Mouse (Mus musculus): ENCODE data around the gene Ube2g2. TPM values are rescaled to one million over a fixed set of nuclear protein-coding genes. Genes with fewer than 3 reads are reported as not detected.

Gene Ube2g2
- total RNA-seq, 2 experiments from 2014 or later: 45.1 to 47.6 TPM

DNA sequence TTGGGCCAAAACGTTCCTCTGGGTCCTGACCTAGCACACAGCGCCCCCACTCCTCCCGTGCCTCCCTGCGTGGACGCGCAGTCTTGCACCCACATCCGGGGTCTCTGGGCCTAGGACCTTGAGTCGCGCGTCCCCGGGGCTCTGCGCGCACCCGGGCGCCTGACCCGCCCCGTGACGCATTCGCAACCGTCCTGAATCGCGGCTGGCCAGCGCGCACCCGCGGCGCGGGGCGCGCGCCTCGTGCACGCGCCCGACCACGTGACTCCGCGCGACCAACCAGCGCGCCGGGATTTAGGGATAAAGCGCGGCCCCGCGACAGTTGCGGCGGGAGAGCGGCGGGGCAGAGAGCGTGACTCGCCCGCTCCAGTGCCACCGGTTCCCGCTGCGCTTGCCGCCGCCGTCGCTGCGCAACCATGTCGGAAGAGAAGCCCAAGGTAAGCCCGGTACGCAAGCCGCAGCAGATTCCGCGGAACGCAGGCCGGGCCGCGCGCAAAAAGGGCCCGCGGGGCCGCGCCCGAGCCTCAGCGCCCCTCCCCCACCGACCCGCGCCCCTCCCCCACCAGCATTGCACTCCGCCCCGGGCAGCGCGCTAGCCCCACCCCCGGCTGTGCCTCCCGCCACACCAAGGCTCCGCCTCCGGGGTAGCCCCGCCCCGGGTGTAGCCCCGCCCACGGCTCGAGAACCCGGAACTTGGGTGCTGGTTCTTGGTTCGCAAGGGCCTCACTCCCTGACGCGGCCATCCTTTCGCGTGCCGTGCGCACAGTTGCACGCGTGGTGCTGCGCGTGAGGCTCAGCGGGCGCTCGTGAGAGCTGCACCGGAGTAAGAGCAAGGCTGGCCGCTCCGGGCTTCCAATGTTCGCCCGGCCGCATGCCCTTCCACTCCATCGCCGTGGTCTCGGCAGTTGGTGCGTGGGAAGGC lies 15.9 kb upstream of the Ube2g2 start, which contains the start of the genes Sumo3 and Gm49325:
Gene Sumo3, plus strand, starts transcription at position 190 of the 919 bp plus-strand sequence.
Gene Gm49325, plus strand, starts transcription at position 290 of the 919 bp plus-strand sequence.
- peak; percentile 96 for DNase-seq

GRCm38 (mm10) chr10:77606855-77607254 lies 15.2 kb upstream of the Ube2g2 start:
- no peak for DNase-seq
- intact Hi-C loops (cut with DNase I): no loop called here

More for the DNA sequence above, 15.9 kb upstream of the Ube2g2 start, which contains the start of the genes Sumo3 and Gm49325:
- intact Hi-C loops (cut with DNase I): no loop called here

GRCm38 (mm10) chr10:77607441-77607840 lies 14.6 kb upstream of the Ube2g2 start:
- intact Hi-C loops (cut with DNase I): no loop called here
- no peak for DNase-seq

DNA sequence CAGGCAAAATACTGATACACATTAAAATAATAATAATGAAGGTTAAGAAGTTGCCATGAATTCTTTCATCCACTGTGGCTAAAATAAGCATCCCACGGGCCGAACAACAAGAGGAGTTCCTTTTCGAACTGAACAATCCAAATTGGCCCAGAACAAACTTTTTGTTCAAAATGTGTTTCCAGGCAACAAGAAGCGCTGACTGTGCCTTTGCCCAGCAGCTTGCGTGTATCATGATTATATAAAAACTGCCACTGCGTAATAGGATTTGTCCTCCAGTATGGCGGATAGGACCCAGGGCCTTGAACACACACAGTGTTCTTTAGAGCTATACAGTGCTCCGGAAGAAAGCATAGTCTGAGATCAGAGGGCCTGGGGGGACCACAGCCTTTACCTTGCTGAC lies 13.5 kb upstream of the Ube2g2 start:
- intact Hi-C loops (cut with DNase I): no loop called here
- DNase-seq: no peak

DNA sequence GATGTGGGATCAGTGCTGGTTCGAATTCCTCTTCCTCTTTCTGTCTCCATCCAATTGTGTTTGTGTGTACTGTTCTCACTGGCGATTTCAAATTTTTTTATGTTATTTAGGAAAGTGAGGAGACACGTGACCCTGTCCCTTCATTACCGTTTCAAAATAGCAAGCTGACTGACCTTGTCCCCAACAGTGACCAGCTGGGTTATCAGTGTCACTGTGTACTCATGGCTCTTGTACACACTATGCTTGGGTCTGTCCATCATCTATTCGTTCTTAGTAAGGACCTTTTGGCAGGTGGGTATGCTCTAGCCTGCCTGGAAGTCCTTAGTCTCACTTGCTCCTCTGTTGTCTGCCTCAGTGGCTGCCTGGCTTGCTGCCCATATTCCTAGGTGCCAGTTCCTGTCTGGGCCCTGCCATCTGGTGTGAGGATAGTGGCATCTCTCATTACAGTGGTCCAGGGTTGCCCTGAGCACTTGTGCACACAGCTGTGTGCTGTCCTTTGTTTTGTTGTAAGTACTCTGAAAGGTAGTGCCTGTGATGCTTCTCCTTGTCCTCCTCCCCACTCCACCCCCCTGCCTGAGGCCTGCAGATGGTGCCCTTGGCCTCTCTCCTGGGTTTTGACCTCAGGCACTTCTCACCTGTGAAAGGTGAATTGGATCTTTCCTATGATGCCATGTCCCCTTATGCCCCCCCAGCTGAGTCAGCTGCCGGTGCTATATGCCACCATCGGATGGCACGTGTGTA lies 11.7 kb upstream of the Ube2g2 start:
- peak; percentile 65 for DNase-seq
- intact Hi-C loops (cut with DNase I): no loop called here

GRCm38 (mm10) chr10:77613409-77613808 lies 8.7 kb upstream of the Ube2g2 start:
- intact Hi-C loops (cut with DNase I): no loop called here

GRCm38 (mm10) chr10:77615647-77616046 lies 6.4 kb upstream of the Ube2g2 start:
- no peak for DNase-seq
- intact Hi-C loops (cut with DNase I): no loop called here

More at GRCm38 (mm10) chr10:77613409-77613808, 8.7 kb upstream of the Ube2g2 start:
- no peak for DNase-seq

GRCm38 (mm10) chr10:77616166-77616565 lies 5.9 kb upstream of the Ube2g2 start:
- intact Hi-C loops (cut with DNase I): no loop called here
- no peak for DNase-seq

DNA sequence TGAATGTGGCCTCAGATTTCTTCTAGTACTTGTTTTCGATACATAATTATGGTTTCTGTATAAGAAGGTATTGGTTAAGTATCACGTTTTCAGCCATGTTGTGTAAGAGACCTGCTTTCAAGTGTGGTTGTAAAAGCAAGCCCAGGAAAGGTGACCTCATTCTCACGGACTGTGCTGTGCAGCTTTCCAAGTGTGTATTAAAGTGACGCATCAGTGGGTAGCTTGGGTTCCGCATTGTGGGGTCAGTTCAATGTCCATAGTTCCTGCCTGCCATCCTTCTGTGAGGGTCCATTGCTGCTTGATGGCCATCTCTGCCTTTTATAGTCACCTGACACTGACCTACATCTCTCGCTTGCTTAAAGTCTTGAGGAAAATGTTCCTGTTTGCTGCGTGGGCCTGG lies 5.1 kb upstream of the Ube2g2 start:
- intact Hi-C loops (cut with DNase I): no loop called here
- DNase-seq: no peak

- DNase-seq: no peak
- intact Hi-C loops (cut with DNase I): no loop called here
Measured at GRCm38 (mm10) chr10:77621546-77621945, 529 bp upstream of the Ube2g2 start.

GRCm38 (mm10) chr10:77623069-77623492 lies 1.0 kb downstream of the Ube2g2 start:
- intact Hi-C loops (cut with DNase I): no loop called here
- DNase-seq: peak; percentile 82

DNA sequence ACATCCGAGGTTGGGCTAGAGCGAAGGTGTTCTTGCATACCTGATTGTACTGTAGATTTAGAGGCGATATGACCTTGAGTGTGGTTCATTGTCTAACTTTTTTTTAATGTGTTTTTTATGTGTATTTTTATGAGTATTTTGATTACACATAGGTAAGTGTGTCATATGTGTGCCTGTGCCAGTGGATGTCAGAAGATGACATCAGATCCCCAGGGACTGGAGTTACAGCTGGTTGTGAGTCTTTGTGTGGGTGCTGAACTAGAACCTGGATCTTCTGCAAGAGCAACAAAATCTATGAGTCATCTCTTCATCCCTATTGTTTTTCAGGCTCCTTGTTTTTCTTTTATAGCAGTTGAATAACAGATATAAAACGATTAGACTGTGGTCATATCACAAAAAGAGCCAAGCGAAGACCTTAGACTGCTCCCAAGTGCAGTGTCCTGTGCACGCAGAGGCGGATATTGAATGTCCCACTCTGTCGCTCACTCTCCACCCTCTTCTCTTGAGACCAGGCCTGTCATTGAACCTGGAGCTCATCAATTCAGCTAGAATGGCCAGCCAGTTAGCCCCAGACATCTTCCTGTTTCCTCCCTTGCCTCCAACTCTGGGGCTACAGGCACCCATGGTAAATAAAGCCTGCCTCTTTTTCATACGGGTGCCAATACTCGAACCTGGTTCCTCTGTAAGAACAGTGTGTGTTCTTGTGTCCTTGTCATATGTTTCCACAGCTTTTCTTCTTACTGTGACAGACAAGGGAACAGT lies 1.7 kb downstream of the Ube2g2 start:
- intact Hi-C loops (cut with DNase I): no loop called here
- no peak for DNase-seq

DNA sequence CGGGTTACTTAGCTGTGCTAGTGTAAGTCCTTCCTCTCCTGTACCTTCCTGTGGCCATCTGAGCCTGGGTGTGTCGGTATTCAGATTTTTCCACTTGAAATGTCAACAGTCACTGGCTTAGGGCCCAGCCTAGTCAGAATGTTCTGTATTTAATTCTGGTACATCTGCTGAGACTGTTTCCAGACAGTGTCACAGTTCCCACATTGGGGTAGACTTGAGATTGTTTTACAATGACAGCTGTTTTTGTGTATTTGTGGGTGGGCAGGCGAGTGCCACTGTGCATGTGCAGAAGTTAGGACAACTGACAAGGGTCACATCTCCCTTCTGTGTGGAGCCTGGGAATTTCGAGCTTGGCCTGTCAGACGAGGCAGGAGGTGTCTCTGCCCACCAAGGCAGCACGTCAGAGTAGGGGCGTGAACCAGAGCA lies 2.5 kb downstream of the Ube2g2 start:
- DNase-seq: no peak
- intact Hi-C loops (cut with DNase I): no loop called here

DNA sequence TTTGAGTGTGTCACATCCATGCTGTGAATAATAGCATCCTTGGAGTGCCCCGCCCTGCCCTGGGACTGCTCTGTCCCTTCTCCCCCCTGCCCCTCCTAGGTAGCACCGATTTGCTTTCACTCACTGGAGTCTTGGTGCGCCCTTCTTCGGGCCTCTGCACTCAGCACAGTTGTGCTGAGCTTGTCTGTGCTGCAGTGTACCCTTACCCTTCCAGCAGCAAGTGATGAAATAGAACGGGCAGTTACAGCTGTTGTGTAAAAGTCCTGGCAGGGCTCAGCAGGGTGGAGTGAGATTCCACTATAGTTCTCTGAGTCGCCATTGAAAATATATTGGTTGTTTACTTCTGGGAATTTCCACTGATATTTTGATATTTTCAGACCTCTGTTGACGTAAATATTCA lies 4.0 kb downstream of the Ube2g2 start:
- intact Hi-C loops (cut with DNase I): no loop called here
- no peak for DNase-seq

DNA sequence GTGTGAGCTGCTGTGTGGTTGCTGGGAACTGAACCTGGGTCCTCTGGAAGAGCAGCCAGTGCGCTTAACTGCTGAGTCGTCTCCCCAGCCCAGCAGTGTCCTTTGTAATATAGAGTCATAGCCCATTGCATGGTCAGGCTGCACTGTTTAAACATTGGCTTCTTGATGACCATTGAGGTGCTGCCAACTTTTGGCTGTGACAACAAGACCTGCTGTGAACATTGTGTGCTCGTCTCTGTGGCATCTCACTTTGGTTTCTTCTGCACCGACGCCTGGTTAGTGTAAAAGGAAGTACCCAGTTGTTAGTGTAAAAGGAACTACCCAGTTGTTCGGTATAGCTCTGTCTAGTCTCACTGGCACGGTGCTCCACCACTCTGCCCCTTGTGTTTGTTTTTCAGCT lies 4.5 kb downstream of the Ube2g2 start:
- intact Hi-C loops (cut with DNase I): no loop called here
- no peak for DNase-seq

GRCm38 (mm10) chr10:77627497-77627896 lies 5.4 kb downstream of the Ube2g2 start:
- DNase-seq: peak; percentile 82
- intact Hi-C loops (cut with DNase I): no loop called here

DNA sequence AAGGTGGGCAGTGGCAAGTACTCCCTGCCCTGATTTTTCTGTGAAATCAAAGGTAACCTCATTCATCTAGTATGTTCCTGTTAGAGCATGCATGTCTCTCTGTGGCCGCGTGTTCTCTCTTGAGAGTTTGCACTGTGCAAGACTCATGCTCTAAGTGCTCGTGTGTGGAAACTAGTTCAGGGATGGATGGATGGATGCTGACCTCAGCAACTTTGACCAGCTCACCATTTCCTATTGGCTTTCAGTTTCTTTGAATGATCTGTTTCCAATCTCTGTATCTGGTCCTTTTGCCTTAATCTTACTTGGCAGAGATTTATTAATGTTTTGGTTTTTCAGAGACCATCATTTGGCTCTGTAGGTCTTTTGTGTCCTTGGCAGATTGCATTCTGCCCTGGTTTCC lies 7.1 kb downstream of the Ube2g2 start:
- no peak for DNase-seq
- intact Hi-C loops (cut with DNase I): no loop called here

- intact Hi-C loops (cut with DNase I): loop anchor here (10.0 kb wide), 1 partner anchor 355 kb away; no protein-coding TSS in a partner anchor
- no peak for DNase-seq
Measured at GRCm38 (mm10) chr10:77629970-77630369, 7.9 kb downstream of the Ube2g2 start.

DNA sequence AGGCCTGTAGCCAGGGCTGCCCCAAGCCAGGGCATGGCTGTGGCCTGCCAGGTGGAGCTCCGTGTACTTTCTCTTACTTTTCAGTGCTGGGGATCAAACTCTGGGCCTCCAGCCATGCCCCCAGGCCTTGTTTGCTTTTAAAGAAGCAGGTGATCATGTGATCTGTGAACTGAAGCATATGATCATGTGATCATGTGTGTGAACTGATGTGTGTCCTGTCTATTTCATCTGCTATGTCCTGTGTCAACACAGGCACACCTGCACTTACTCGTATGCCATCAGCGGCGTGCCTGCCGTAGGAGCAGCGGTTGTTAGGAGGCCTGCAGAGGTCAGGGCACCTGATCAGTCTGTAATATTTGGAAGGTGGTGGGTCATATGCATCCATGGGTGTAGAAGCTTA lies 11.9 kb downstream of the Ube2g2 start:
- intact Hi-C loops (cut with DNase I): loop anchor here (10.0 kb wide), 1 partner anchor 351 kb away; no protein-coding TSS in a partner anchor
- no peak for DNase-seq

GRCm38 (mm10) chr10:77634452-77635231 lies 12.6 kb downstream of the Ube2g2 start:
- no peak for DNase-seq
- intact Hi-C loops (cut with DNase I): loop anchor here (10.0 kb wide), 1 partner anchor 350 kb away; no protein-coding TSS in a partner anchor

All from left cerebral cortex, postnatal 4 days (tissue).